Mouse (Mus musculus) gastrocnemius, adult 8-10 months (tissue): ENCODE results near the gene Wfikkn1. TPM values are rescaled to one million over a fixed set of nuclear protein-coding genes. Genes with fewer than 3 reads are reported as not detected.
"Not testable (repeated sequence)": the region's sequence is repeated elsewhere in the genome, so short reads cannot be mapped to it uniquely, and the experiment has no call there.

Experiments
- DNase-seq, 2 experiments: peaks; one replicate each; pipeline ENCODE4 v3.0.0; 2022; ENCODE audit warnings: low spot score in 2 of 2
- total RNA-seq, 4 experiments: library from RNA; stranded (reverse); gene quantifications; 2 replicates each; pipeline ENCODE4 v1.2.4; 2022

The Wfikkn1 gene
- total RNA-seq, 4 experiments from 2014 or later = 0.15 to 0.62 (median 0.38) TPM

DNA sequence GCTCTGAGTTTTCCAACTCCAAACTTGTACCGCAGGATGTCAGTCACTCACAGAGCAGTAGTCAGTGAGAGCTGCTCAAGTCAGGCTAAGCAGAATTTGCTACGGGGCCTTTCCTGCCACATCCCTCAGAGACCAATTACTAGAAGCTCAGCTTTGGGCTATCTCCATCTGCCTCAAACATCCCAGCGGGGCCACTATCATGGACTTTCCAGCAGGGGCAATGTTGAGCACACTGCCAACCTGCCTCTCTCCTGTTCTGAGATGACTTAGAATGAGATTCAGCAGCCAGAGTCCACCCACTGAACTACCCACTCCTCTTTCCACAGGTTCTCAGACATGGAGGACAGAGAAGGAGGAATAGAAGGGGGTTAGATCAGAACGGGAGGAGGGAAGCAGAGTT, 5.0 kb upstream of the Wfikkn1 start:
- no peak for DNase-seq

DNA sequence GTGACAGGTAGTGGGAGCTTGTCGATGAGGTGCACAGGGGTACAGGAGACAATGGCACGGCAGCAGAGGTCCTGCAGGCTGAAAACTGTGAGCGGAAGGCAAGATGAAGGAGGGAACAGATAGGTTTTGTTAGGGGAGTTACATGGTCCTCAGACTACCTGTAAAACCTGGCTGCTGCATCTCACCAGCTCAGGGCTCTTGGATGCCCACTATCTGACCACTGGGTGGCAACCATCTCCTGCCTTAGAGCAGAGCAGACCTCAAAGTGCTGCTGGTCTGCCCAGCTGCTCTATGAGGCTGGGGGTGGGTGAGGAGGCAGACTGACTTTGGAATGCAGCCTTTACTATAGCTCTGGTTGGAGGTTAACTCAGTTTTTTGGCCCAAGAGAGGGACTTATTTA, 3.2 kb upstream of the Wfikkn1 start:
- DNase-seq = no peak

DNA sequence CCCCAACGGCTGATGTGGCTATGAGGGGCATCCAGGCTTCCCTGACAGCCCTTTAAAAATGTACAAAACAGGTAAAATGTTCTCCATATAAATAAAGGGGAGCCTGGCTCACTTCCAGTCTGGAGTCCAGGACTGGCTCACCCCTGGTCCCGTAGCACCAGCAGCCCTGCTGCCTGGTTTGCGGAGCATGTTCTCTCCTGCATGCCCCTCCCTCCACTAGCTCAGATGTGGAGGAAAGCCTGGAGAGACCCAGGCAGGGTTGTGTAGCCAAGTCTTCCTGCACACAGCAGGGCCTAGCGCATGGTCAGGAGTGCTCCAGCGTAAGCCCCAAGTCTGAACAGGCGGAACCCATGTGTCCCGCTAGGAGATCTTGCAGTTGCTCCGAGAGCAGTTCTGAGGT, 2.6 kb upstream of the Wfikkn1 start:
- DNase-seq = no peak

- no peak for DNase-seq
Observed at GRCm38 (mm10) chr17:25882306-25882705, 1.6 kb upstream of the Wfikkn1 start.

- no peak for DNase-seq
Observed at GRCm38 (mm10) chr17:25881691-25882090, 1.0 kb upstream of the Wfikkn1 start.

DNA sequence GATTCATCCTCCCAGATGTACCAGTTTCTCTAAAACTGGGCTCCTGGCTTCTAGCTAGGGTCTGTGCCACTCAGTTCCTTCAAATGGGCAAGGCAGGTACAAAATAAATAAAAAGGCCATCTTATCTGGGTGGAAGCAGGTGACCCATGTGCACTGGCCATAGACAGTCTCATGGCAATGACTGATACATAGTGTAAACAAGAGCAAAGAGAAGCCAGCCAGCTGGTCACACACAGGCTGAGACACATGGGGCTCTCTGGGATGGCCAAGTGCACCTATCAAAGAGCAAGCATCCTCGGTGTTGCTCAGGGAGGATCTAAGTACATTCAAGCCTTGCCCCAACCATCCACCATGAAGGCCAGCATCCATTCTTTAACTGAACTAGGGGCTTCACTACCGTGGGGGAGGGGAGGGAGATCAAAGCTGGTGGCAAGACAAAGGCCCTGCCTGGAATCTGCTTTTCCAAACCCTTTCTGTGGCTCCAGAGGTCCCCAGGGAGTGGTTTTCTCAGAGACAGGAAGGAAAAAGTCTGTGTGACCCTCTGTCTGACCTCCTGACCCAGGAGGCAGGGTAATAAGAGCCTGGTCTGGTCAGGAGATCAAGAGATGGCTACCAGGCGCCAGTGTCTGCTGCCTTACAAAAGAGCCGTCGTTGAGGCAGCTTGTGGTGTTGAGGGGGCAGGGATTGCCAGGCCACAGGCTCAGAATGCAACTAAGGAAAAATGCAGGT, 419 bp upstream of the Wfikkn1 start:
- DNase-seq = no peak

DNA sequence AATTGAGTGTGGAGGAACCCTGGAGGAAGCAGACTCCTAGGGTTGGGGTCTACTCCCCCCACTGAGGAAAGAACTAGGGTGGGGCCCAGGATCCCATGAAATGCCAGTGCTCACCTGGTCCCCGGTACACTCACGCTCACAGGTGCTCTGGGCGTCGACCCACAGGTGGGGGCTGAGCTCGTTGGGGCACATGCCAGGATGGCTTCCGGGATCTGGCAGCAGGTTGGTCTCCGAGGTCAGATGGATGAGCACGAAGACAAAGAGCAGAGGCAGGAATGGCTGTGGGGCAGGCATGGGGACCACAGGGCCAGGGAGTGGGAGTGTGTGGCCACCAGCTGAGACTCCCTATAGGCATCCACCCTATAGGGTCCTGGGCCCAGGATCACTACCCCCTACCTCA, 908 bp downstream of the Wfikkn1 start:
- DNase-seq = no peak

DNA sequence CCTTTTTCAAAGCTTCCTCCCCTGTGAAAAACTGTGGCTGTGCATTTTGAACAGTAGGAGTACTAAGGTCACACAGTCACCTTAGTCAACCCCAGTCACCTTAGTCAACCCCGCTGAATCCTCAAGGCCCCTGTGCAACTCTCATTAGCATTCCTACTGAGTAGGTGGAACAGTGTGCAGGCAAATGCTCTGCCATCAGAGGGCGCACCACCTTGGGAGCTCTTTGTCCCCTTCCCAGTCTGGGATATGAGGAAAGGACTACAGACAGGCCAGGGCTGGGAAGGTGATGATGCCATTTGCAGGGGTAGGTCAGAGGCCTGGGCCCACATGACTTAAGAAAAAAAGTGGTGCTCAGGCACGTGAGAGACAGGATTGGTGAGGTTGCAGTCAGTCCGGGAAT, 1.4 kb downstream of the Wfikkn1 start:
- no peak for DNase-seq

DNA sequence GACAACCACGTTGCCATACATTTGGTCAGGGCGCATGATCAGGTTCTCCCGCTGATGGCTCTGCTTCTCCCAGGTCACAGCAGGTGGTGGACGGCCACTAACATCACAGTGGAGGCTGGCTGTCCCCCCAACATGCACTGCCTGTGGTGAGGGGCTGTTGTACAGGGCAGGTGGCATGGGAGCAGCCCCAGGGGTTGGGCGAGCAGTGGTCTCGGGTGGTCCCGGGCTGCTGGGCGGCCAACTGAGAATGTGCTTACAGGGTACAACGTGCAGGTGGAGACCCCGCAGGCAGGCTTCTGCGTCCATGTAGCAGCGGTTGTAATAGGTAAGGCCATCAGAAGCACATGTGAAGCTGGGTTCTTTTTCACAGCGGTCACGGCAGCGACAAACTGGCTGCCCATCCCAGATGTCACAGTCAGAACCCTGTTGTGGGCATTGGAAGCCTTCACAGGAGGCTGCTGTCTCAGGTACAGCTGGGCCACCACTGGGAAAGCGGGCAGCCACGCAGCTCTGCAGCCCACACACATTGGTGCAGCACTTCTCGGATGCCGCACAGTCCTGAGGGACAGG, 2.0 kb downstream of the Wfikkn1 start:
- DNase-seq = no peak

- DNase-seq = no peak
Observed at GRCm38 (mm10) chr17:25877741-25878610, 2.7 kb downstream of the Wfikkn1 start.

- no peak for DNase-seq
Observed at GRCm38 (mm10) chr17:25877025-25877424, 3.6 kb downstream of the Wfikkn1 start.

DNA sequence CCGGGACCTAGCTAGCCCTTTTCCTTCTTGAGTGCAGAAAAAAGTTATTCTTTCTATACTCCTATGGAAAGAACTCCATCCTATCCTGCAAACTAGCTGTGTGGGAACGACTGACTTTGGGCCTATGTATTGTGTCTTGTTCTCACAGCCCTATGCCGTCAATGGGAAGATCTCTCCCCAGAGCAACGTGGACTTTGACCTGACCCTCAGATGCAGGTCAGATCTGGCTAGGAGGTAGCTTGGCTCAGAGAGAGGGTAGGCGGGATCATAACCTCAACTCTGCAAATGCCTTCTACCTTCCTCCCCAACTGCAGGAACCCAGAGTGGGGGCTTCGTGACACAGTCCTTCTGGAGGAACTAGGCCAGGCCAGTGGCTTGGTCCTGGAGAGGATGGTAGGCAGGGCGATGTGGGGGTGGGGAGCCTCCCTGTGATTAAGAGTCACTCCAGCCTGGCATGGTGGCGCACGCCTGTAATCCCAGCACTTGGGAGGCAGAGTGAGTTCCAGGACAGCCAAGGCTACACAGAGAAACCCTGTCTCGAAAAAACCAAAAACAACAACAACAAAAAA, 4.2 kb downstream of the Wfikkn1 start:
- no peak for DNase-seq

- peak; percentile 76 to 83 for DNase-seq
Observed at GRCm38 (mm10) chr17:25875171-25876136, 5.2 kb downstream of the Wfikkn1 start.

GRCm38 (mm10) chr17:25874721-25875170, 5.9 kb downstream of the Wfikkn1 start, which contains the start of gene Mettl26:
Gene Mettl26, plus strand, starts transcription at chr17:25875074.
- peak; percentile 83 to 91 for DNase-seq

- no peak for DNase-seq
Observed at GRCm38 (mm10) chr17:25874148-25874720, 6.4 kb downstream of the Wfikkn1 start.

- no peak for DNase-seq
Observed at GRCm38 (mm10) chr17:25873405-25874147, 7.1 kb downstream of the Wfikkn1 start.

DNA sequence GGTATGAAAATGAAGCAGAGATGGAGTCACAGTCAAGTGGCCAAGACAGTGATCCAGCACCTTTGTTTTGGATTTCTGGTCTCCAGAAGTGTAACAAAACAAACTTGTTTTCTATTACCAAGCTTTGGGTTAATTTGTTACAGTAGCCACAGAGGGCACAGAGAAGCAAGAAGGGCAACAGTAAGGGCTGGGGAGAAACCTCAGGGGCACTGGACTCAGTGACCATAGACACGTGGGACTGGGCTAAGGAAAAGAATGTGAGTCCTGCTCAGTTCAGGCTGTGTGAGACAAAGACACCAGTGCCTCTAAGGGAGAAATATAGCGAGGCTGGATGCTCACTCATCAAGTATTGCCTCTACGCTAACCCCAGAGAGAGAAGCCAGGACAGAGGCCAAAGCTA, 8.0 kb downstream of the Wfikkn1 start:
- DNase-seq = no peak

GRCm38 (mm10) chr17:25871566-25871965, 9.1 kb downstream of the Wfikkn1 start:
- DNase-seq = not testable (repeated sequence)

- no peak for DNase-seq
Observed at GRCm38 (mm10) chr17:25869954-25870353, 10.7 kb downstream of the Wfikkn1 start.
